Mouse (Mus musculus) heart, adult 2 months (tissue): ENCODE data around the gene Hmgb4. TPM values are rescaled to one million over a fixed set of nuclear protein-coding genes. Genes with fewer than 3 reads are reported as not detected.

Experiments used
- DNase-seq, 2 experiments: peaks; one replicate each; pipeline ENCODE4 v3.0.0; 2021
- H3K27ac ChIP-seq: fragments of 200-600 bp; 2 replicates; pipeline ENCODE4 v1.8.1; 2022
- H3K27me3 ChIP-seq: fragments of 200-500 bp; 2 replicates; pipeline ENCODE4 v1.6.1; 2012; ENCODE audit warnings: mild to moderate bottlenecking, low read length, inconsistent platforms, mixed read lengths; ENCODE audit not compliant: control insufficient read depth, insufficient read depth
- H3K36me3 ChIP-seq: fragments of 200-500 bp; 2 replicates; pipeline ENCODE4 v1.6.1; 2012; ENCODE audit warnings: low read length, inconsistent platforms; ENCODE audit not compliant: control insufficient read depth, insufficient read depth
- H3K4me1 ChIP-seq: fragments of 200-500 bp; 2 replicates; pipeline ENCODE4 v1.6.1; 2011; ENCODE audit warnings: low read length; ENCODE audit not compliant: control insufficient read depth, insufficient read depth
- H3K4me3 ChIP-seq: fragments of 200-600 bp; 2 replicates; pipeline ENCODE4 v1.8.1; 2022
- H3K79me2 ChIP-seq: fragments of 200-500 bp; replicated peaks from 2 replicates; pipeline ENCODE4 v1.6.1; 2012; ENCODE audit warnings: mild to moderate bottlenecking, inconsistent platforms, low read length, moderate library complexity, mixed read lengths; ENCODE audit not compliant: control insufficient read depth, insufficient read depth
- H3K9ac ChIP-seq: fragments of 200-500 bp; 2 replicates; pipeline ENCODE4 v1.6.1; 2012; ENCODE audit warnings: low read depth, mild to moderate bottlenecking, control low read depth, inconsistent platforms, low read length, mixed read lengths
- CTCF ChIP-seq: fragments of 200-600 bp; IDR thresholded peaks from 2 replicates; pipeline ENCODE4 v1.8.1; 2022; ENCODE audit warnings: antibody characterized with exemption, mild to moderate bottlenecking, moderate library complexity
- EP300 ChIP-seq: fragments of 200-500 bp; IDR thresholded peaks from 2 replicates; pipeline ENCODE4 v1.6.1; 2011; ENCODE audit warnings: low read depth, low read length, control low read depth; ENCODE audit not compliant: insufficient read depth
- POLR2A ChIP-seq: fragments of 200-500 bp; IDR thresholded peaks from 2 replicates; pipeline ENCODE4 v1.6.1; 2011; ENCODE audit warnings: mild to moderate bottlenecking, low read depth, low read length, control low read depth; ENCODE audit not compliant: insufficient read depth
- WGBS: fragments of 180-500 bp; shearing (Covaris S2); methylation state at CpG from one replicate; pipeline ENCODE4 v1.1.7; 2018; 5-methylcytosine and 5-hydroxymethylcytosine counted together
- intact Hi-C: fragments of 180-260 bp; cut with DNase I; formaldehyde crosslinking; loops from one replicate; pipeline ENCODE4 v1.15.1; 2025
- polyA plus RNA-seq: library from polyadenylated mRNA; depleted of rRNA; stranded (reverse); fragments of >200 nt; gene quantifications from 2 replicates; pipeline ENCODE4 v1.2.3, GENCODE M21; 2012
- total RNA-seq, 2 experiments: library from RNA; stranded (reverse); gene quantifications; 2 replicates each; pipeline ENCODE4 v1.2.3; 2021

Hmgb4 gene
- total and polyA plus RNA-seq, 3 experiments: 0.25 TPM; not detected in 2

GRCm38 (mm10) chr4:128217991-128218595 lies 42.7 kb downstream of the Hmgb4 start:
- no peak overlapping the region for H3K9ac ChIP-seq
- H3K4me1 ChIP-seq: no peaks in the 10 kb centered on the region
- no peaks in the 10 kb centered on the region for H3K79me2 ChIP-seq
- no peaks in the 10 kb centered on the region for H3K36me3 ChIP-seq
- H3K4me3 ChIP-seq: no peak overlapping the region
- 60% methylated on average over 13 of the region's 13 CpGs for WGBS
- TF ChIP-seq POLR2A: no peak
- no peak for TF ChIP-seq EP300
- TF ChIP-seq CTCF: no peak
- no peaks in the 10 kb centered on the region for H3K27me3 ChIP-seq
- H3K27ac ChIP-seq: no peak overlapping the region
- DNase-seq: no peak
- intact Hi-C loops: no loop called here
